Mouse (Mus musculus) cerebellum, adult (tissue): ENCODE data around the gene Gtpbp10.
A peak's percentile ranks its signal among the peaks of the same experiment; 100 is the strongest.

Source experiments
- ATAC-seq: cut with Nextera tagmentation; 2 replicates; pipeline ENCODE4 v1.9.2; 2017; ENCODE audit warnings: mild to moderate bottlenecking, moderate library complexity, mixed read lengths; ENCODE audit not compliant: insufficient number of reproducible peaks, low FRiP score, low TSS enrichment

Gene Gtpbp10

DNA sequence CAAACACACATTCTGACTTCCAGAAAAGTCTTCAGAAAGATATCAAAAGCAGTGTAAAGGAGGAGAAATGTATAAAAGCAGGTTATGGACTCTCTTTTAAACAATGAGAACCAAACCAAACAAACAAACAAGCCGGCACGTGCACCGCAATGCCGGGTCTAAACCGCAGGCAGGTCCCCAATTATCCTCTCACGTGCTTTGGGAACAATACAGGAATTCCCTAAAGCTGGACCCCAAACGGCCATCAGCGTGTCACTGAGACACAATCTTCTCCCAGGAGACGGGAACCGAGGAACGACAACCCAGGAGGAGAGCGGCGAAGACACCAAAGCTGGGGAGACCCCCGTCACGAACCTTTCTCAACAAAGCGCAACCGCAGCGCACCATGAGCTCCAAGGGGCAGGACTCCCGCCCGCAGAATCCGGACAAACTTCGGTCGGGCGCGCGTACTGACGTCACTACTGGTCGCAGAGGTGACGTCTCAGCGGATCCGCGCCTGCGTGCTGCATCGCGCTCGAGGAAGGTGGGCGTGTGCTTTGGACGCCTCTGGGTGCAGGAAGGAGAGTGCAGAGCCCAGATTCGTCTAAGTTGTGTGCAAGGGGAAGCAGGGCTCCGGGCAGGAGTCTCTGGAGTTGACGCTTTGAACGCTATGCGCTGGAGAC, at the start of gene Gtpbp10:
TSS of gene Gtpbp10 (minus strand) at position 460 of the 662 bp plus-strand sequence.
- peak; percentile 99 for ATAC-seq

DNA sequence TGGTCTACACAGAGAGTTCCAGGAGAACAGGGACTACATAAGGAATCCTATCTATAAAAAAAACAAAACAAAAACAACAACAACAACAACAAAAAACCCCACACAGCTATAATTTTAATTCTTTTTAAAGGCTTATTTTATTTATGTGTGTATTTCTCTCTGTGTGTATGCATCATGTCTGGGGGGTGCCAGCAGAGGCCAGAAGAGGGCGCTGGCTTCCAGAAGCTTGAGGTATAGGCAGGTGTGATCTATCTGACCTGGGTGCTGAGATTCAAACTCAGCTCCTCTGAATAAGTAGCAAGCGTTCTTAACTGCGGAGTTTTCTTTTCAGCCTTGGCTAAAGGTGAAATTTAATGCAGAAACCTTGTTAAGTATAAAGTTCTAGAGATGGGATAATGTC, 28.3 kb upstream of the Gtpbp10 start:
- ATAC-seq: no peak

DNA sequence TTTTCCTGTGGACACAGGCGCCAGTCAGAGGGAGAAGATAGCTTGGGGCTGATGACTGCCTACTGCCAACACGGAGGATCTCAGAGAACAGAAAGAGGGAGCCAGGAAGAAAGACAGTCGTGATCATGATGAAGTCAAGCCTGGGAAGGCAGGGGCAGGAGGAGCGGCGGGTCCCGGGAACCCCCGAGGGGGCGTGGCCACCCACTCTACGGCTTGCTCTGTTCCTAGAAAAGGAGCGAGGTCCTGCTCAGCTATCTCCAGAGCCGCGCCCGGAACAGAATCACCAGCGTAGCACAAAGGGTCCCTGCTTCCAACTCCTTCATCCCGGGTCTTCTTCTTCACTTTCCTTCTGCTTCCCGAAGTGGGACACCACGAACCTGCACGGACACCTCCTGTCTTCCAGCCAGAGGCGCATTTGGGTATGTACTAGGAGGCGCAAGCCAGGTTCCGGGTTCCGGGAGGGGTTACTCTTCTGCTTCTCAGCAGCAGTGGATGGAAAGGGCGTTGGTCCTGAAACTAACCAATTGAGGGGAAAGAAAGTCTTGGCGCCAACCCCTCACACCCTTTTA, 14.5 kb upstream of the Gtpbp10 start, which contains the start of gene Gm8773:
TSS of gene Gm8773 (plus strand) at position 51 of the 569 bp plus-strand sequence.
- peak; percentile 54; the same call in 1 of the 2 replicates for ATAC-seq

DNA sequence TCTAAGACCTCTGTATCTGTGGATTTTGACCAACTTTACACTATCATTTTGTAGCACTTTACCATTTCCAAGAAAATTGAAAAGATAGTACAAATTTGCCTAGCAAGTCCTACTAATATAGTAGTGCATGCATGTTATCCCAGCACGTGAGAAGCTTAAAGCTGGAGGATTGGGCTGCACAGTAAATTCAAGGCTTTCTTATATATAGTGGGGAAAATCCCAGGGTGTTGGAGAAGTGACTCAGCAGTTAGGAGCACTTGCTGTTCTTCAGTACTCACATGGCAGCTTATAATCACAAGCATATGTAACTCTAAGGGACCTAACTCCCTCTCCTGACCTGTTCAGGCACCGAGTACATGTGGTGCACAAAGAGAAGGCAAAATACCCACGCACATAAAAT, 3.1 kb upstream of the Gtpbp10 start:
- ATAC-seq: no peak

DNA sequence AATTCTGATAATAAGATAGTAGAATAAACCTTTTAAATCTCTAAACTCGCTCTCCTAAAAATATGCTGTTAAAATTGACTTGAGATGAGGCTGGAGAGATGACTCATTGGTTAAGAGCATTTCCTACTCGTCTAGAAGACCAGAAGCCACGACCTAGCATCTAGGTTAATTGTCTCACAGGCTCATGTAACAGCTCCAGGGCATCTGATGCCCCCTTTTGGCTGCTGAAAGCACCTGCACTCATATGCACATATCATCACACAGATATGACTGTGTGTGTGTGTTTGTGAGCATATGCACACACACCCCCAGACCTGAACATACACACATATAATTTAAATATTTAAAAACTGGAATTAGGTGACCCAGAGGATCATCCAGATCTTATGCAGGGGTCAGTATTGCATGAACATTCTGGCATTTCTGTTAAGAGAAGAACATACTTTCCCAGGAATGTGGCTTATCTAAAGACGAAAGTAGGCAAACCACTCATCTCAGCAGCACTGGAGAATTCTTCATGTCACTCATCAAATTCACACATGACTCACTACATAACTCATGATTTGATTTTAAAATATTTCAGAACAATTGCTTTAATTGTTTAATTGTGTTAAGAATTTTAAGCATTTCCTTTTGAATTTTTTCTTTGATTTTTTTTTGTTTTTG, 1.8 kb upstream of the Gtpbp10 start:
- no peak for ATAC-seq

DNA sequence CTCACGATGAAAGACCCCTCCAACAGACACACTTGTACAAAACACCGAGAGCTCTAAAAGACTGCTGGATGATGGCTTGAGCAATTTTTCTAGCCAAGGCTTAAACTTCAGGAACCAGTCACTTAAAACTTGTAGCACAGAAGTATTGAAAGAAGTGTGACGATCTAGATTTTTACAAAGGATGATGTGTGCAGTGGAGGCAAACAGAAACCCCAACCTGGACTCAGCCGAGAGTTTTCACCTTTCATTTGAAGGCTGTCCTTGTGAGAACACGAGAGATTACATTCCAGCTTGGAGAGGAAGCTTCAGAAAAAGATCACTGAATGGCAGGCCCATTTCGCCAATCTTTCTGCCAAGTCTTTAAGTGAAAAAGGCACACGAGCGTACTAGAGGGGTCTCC, 460 bp upstream of the Gtpbp10 start:
- no peak for ATAC-seq

DNA sequence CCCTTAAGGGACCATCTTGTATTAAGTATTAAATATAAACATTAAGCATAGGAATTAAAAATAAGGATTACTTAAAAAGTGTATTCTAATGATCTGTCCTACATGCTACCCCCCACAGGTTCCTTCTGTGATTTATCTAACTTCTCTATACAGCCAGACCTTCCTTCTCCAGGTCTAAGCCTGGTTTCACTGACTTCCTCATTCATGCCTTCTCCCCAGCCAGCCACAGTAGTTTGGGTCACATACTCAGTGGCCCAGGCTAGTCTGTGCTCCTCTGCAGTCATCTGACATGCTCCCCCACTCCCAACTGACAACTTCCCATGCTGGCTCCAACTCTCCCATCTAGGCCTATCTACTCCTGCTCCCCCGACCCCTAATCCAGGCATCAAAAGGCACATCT, 8.2 kb downstream of the Gtpbp10 start:
- ATAC-seq: no peak

DNA sequence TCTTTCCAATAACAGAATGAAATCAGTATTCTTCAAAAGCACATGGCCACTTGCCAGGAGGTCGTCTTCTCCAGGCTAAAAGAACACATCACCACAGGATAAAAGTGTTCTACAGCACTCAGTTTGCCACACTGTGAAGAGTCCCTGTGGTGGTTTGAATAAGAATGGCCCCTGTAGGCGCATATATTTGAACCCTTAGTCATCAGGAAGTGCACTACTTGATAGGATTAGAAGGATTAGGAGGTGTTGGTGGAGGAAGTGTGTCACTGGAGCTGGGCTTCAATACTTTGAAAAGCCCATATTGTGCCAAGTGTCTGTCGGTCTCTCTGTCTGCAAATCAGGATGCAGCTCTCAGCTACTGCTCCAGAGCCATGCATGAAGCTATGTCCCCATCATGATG, 19.0 kb downstream of the Gtpbp10 start:
- no peak for ATAC-seq

DNA sequence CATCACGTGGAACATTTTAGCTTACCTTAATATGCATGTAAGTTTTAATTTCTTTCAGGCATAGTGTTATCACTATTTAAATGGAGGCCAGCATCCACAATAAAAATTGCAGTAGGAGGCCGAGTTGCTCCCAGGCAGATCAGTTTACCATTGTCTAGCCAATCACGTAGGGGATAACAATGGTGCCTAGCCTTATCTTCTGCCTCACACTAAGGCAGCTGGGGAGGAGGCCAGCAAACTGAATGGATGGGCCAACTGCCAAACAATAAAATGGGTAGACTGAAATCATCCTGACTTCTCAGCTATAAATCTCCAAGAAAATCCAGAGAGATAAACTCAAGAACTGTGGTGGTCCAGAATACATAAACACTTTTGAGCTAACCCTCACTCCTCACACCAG, 19.6 kb downstream of the Gtpbp10 start:
- ATAC-seq: no peak

DNA sequence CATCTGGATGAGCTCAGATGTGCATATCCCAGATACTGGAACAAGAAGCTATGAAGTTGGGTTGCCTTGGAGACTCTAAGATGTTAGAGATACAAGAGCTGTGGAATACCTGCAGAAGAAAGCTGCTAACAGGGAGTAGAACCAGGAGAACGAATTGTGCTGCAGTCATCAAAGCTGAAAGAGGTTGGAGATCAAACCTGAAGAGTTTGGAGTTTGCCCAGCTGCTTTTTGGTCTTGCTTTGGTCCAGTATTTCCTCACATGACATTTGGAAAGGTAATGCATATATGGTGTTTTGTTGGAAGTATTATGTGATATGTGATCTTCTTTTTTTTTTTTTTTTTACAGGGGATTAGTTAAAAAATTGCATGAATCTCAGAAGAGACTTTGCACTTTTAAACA, 23.2 kb downstream of the Gtpbp10 start:
- ATAC-seq: no peak

DNA sequence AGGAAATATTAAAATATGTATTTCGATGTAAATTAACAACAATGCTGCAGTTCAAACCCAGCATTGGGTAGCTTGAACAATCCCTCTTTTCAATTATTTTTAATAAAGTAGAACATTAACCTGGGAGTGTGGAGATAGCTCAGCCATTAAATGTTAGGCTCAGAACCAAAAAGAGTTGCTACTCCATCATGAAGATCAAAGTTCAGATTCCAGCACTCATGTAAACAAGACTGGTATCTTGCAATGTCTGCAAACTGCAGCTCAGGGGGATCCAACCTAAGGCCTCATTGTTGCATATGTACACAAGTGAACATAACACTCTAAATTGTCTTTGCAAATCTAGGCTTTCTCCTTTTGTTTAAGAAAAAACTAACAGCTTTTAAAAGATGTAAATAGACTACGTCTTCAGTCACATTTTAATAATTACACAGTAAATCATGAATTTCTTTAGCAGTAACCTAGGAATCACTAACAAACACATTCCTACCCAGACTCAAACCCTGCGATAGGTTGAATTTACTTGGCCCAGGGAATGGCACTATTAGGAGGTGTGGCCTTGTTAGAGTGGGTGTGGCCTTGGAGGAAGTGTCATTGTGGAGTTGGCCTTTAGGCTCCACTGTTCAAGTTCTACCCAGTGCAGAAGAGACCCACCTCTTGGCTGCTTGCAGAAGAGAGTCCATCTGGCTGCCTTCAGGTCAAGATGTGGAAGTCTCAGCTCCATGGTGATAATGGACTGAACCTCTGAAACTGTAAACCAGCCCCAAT, 25.5 kb downstream of the Gtpbp10 start:
- no peak for ATAC-seq

DNA sequence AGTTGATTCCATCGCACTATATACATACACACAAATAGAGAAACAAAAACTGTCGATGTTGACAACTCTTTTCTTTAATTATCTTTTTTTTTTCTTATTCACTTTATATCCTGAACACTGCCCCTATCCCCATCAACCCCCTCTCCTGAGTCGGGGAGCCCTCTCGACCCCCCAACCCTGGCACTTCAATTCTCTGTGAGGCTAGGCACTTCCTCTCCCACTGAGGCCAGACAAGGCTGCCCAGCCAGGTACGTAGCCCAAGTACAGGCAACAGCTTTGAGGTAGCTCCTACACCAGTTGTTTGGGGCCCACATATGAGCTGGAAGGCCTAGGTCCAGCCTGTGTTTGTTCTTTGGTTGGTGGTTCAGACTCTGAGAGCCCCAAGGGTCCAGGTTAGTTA, 43.9 kb downstream of the Gtpbp10 start:
- ATAC-seq: no peak

DNA sequence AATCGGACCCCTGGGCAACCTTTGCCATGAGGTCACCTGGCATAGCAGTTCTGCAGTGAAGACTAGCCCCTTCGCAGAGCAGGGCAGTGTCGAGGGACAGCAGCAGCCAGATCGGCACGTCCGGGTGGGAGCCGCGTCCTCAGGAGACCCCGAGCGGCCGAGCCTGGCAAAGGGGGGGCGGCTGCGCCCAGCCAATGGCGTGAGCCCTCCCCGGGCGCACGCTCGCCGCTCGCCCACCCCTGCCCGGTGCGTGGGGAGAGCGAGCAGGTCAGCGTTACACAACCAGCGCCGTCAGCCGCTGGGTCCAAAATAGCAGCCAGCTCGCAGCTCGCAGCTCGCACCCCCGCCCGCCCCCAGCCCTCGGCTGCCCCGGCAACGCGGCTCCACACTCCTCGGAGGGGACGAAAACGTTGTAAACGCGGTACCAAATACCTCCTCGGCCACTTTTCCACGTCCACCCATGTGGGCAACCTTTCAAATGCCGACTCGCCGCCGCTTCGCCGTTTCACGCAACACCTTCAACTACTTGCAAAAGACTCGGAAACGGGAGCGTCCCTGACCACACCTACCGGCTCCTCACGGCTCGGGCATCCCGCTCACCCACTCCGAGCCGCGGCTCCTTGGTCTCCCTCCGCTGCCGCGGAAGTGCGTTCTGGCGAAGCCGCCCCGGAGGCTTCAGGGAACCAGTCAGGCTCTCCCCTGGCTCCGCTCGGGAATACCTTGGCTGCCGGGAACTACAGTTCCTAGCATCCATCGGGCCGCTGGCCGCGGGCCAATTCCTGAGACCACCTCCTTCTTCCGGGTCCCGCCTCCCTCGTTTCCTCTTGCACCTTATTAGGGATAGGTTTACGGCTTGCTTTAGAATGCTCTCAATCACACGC, 44.9 kb downstream of the Gtpbp10 start, which contains the start of gene Cldn12:
TSS of gene Cldn12 (minus strand) at position 763 of the 881 bp plus-strand sequence.
- peak; percentile 96 for ATAC-seq

DNA sequence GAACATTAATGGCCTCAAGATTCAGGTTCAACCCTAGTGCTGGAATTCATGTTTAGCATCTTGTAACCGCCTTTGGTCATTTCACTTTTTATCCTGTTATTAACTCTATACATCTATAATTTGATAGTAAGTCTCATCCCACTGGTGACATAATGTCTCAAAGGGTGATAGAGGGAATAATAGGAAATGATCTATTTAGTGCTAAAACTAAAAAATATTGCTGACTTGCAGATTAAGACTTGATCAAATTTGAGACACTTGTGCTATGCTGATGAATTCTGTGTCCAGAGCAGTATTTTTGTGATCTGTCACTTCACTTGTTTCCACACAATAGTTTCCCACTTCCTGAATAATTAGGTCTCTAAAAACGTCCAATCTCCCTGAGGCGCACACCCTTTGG, 47.9 kb downstream of the Gtpbp10 start:
- ATAC-seq: no peak

DNA sequence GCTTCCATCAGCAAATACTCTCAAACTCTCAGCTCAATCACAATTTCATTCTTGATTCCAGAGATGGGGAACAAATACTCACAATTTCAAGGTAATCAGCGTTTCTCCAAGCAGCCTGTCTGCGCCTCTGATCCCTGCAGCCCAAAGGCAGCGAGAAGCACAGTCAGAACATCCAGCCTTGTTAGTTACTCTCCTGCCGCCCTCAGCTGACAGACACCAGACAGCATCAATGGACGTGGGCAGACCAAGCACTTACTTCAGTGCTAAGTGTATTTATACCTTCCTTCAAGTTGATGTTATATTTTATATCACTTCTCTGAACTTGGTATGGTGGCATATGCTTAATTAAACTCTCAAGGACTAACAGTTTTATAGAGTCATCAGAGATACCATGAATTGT, 48.3 kb downstream of the Gtpbp10 start:
- no peak for ATAC-seq

DNA sequence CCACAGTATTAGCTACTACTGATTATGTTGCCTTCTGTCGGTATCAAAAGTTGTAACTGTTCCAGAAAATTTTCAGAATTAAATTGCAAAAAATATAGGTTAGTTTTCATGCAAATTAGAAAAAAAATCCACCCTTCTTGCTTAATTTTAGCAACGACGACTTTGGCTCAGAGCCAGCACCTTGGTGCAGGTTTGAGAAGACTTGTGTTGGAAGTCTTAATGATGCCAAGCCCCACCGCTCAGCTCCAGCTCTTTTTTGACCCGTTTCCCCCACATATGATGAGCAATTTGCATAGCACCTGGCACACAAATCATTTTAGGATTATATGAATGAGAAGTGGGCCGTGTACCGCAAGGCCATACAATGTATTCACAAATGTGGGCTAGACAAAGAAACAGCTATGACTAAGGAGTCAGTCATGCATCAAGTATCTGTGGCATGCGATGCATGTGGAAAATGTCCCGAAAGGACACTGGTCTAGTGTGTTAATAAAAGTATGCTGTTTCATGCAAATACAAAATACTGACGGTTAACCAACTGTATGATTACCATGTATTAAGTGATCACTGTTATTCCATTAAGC, 48.9 kb downstream of the Gtpbp10 start:
- ATAC-seq: no peak

DNA sequence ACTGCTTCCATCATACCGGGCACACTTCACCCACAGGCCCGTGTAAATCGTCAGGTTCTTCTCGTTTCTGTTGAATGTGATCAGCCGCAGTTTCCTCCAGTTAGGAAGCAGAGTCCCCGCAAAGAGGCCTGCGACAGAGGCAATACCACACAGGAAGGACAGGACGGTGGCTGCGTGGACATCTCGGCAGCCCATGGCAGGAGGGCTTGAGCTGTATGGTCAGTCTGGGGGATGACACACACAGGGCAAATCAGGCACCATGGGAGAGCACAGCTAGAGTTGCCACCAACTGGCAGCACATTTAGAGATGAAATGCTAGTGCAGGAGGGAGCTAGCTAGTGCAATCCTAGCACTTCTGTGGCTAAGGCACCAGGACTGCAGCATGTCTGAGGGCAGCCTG, 51.1 kb downstream of the Gtpbp10 start:
- peak; percentile 32 for ATAC-seq

DNA sequence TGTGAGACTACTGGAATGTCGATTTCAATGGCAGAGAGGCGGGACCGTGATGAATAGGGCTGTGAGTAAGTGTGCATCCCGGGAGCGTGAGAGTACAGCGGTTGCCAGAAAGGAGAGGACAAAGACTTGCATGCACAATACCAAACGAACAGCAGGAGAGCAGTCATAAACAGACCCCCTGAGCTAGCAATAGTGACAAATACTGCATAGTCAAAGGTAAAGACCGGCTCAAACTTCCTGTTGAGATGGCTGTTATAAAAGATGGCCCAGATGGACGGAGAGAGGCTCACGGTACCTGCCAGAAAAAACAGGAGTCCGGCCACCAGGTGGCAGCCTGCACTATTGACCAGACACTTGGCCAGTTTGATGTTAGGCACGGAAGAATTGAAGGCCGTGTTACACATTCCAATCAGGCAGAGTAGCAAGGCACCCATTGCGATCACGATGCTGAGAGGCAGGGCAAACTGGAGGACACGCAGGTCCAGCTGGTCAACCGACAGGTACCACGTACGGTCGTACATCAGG, 51.6 kb downstream of the Gtpbp10 start:
- ATAC-seq: peak; percentile 82

DNA sequence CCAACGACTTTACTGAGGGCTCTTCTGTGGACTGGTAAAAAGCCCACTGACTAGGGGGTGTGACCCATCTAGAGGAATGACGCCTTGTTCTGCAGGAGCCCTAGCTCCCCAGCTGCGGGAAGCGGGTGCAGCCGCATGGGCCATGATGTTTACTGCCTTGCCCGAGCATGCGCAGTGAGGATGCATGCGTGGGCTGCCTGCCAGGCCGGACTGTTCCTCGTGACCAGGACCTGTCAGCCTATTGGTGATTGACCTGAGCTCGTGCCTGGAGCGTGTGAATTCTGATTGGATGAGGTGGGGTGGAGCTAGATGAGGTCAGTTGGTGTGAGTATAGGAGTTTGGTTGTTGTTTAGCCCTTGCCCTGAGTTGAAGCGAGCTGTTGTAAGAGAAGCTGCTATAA, 54.9 kb downstream of the Gtpbp10 start:
- no peak for ATAC-seq
